Mouse (Mus musculus) brain, embryonic 14.5 days (tissue): Measurements from ENCODE around the gene Tbcc. TPM values are rescaled to one million over a fixed set of nuclear protein-coding genes. Genes with fewer than 3 reads are reported as not detected.

Experiments
- DNase-seq: peaks from one replicate; pipeline ENCODE4 v3.0.0-alpha.2; 2011; ENCODE audit warnings: low read depth
- CTCF ChIP-seq: fragments of 200-500 bp; IDR thresholded peaks from 2 replicates; pipeline ENCODE4 v1.5.1; 2012; ENCODE audit warnings: inconsistent platforms, mild to moderate bottlenecking, moderate library complexity, borderline replicate concordance; ENCODE audit not compliant: insufficient read depth, insufficient read length; ENCODE audit errors: extremely low read depth
- POLR2A ChIP-seq: fragments of 200-500 bp; IDR thresholded peaks from 2 replicates; pipeline ENCODE4 v1.6.1; 2012; ENCODE audit warnings: mild to moderate bottlenecking, inconsistent platforms, borderline replicate concordance; ENCODE audit not compliant: poor library complexity, insufficient read depth, insufficient read length, severe bottlenecking; ENCODE audit errors: extremely low read depth
- polyA plus RNA-seq: library from polyadenylated mRNA; depleted of rRNA; stranded (reverse); fragments of >200 nt; gene quantifications from 2 replicates; pipeline ENCODE4 v1.2.3, GENCODE M21; 2012; rRNA removed

Tbcc gene
- polyA plus RNA-seq, 1 experiment, result 33.7 TPM

DNA sequence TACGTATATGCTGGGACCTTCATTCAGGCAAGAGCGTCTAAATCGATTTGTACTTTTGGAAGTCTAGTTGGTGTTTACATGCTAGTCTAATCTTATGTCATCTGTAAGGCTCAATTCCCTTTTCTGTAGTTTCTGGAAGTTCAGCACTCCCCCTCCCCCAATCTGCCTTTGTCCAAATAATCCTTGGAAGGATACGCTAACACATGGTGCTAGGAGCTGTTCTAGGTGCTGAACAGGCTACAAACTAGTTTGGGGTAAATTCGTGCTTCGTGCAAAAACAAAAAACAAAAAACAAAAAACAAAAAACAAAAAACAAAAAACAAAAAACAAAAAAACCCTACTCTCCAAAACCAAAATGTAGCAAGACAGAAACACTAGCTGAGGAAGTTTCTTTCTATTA lies 30.4 kb downstream of the Tbcc start:
- peak; percentile 9 for DNase-seq
- TF ChIP-seq POLR2A (no peak), CTCF (no peak)

DNA sequence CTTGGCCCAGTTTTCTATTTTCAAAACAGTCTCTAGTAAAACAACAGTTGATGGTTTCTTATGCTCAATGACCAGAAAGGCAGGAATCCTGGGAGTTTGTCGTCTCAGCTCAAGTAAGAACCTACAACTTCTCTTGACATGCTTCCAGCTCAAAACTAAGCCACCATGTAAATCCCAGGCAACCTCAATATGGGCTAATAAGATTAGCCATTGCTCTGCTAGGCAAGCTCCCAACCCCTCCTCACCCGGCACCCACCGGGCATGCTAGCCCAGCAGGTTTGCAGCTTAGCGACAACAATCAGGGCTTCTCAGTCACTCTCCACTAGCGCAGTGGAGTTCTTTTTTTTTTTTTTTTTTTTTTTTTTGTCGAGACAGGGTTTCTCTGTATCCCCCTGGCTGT lies 35.7 kb downstream of the Tbcc start:
- TF ChIP-seq POLR2A (no peak), CTCF (no peak)
- DNase-seq, result peak; percentile 30

- TF ChIP-seq CTCF (no peak), POLR2A (no peak)
- no peak for DNase-seq
Observed at GRCm38 (mm10) chr17:46926941-46927340, 36.5 kb downstream of the Tbcc start.

DNA sequence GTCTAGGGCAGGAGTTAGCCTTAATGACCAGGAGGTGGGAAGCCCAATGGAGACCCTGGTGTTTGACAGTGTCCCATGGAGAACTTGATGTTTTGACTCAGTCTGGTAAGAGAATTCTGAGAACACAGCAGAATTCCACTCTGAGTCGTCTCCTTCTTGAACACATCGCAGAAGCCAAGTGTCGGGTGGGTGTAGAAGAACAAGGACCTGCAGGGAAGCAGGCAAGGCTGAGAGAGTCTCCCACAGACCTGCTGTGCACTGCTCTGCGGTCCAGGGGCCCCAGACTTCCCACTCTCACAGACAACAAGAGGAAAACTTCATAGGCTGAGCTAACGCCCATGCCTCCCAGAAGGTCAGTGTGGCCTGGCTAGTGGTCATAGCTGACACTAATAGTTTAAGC lies 37.3 kb downstream of the Tbcc start:
- TF ChIP-seq CTCF (no peak), POLR2A (no peak)
- DNase-seq, result no peak

DNA sequence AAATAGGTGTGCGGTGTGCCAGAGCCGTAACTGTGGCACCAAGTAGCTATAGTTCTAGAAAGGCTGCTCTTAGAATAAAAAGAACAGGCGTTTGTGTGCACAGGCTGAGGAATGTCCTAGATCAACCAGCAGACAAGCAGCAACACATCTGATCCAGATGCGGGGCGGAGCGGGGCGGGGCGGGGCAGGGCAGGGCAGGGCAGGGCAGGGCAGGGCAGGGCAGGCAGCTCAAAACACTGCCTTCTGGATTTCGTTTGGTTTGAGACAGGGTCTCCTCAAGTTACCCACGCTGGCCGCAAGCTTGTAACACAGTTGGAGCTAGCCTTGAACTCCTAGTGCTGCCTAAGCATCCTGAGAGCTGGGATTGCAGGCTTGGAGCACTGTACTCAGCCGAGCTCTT lies 38.8 kb downstream of the Tbcc start:
- TF ChIP-seq POLR2A, result no peak
- no peak for TF ChIP-seq CTCF
- DNase-seq, result no peak

- no peak for DNase-seq
- no peak for TF ChIP-seq CTCF
- no peak for TF ChIP-seq POLR2A
Observed at GRCm38 (mm10) chr17:46929897-46930296, 39.4 kb downstream of the Tbcc start.

GRCm38 (mm10) chr17:46932961-46933360 lies 42.5 kb downstream of the Tbcc start:
- DNase-seq, result no peak
- TF ChIP-seq CTCF (no peak), POLR2A (no peak)

- TF ChIP-seq POLR2A (no peak), CTCF (peak; percentile 80)
- peak; percentile 76 for DNase-seq
Observed at GRCm38 (mm10) chr17:46933557-46934348, 43.3 kb downstream of the Tbcc start.

DNA sequence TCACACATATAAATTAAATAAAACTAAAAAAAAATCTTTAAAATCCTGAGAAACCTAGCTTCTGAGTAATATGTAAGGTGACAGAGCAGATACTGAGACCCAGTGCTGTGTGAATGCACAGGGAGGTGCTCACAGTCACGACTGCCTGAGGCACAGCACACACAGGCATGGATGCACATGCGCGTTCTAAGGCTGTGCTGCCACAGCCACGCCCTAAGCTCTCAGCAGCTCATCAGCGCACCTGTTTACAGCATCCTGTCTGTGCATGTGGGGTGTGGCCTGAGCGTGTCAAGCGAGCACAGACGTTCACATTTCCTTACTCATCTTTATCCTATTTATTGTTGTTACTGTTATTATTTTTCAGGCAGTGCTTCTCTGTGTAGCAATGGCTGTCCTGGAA lies 50.0 kb downstream of the Tbcc start:
- TF ChIP-seq CTCF (no peak), POLR2A (no peak)
- DNase-seq, result no peak

Other genes with a start within 250 kb of the Tbcc start
- gene Klc4, start 244.7 kb upstream of the Tbcc start, polyA plus RNA-seq, result 30.0 and 34.5 TPM in 2 replicates
- 47.2 and 53.1 TPM in 2 replicates for gene Mrpl2, start 244.5 kb upstream of the Tbcc start, polyA plus RNA-seq
- gene Cul7, start 240.3 kb upstream of the Tbcc start, polyA plus RNA-seq, result 69.4 and 88.5 TPM in 2 replicates
- 36.7 and 37.2 TPM in 2 replicates for gene Rrp36, start 216.3 kb upstream of the Tbcc start, polyA plus RNA-seq
- gene Mea1, start 211.9 kb upstream of the Tbcc start, polyA plus RNA-seq, result 141 and 144 TPM in 2 replicates
- gene Klhdc3, start 209.8 kb upstream of the Tbcc start, polyA plus RNA-seq, result 169 and 175 TPM in 2 replicates
- 112 and 114 TPM in 2 replicates for gene Ppp2r5d, start 185.6 kb upstream of the Tbcc start, polyA plus RNA-seq
- gene Pex6, start 179.2 kb upstream of the Tbcc start, polyA plus RNA-seq, result 46.7 and 58.5 TPM in 2 replicates
- 1.5 and 2.4 TPM in 2 replicates for gene Gnmt, start 161.5 kb upstream of the Tbcc start, polyA plus RNA-seq
- 55.2 and 55.9 TPM in 2 replicates for gene Cnpy3, start 138.5 kb upstream of the Tbcc start, polyA plus RNA-seq
- gene Ptcra, start 127.0 kb upstream of the Tbcc start, polyA plus RNA-seq, result 0.08 and 0.11 TPM in 2 replicates
- gene 2310039H08Rik, start 118.0 kb upstream of the Tbcc start, polyA plus RNA-seq, result 56.6 and 101 TPM in 2 replicates
- gene Rpl7l1, start 108.0 kb upstream of the Tbcc start, polyA plus RNA-seq, result 63.2 and 68.7 TPM in 2 replicates
- 13.5 and 24.9 TPM in 2 replicates for gene Bicral, start 32.2 kb upstream of the Tbcc start, polyA plus RNA-seq
- gene Prph2, start 19.8 kb downstream of the Tbcc start, polyA plus RNA-seq, result 0.03 TPM in 1 of 2 replicates, not detected in the other
- 32.8 and 41.3 TPM in 2 replicates for gene Ubr2, start 119.9 kb downstream of the Tbcc start, polyA plus RNA-seq